Mouse (Mus musculus) embryonic facial prominence, embryonic 13.5 days (tissue): ENCODE data around the gene Ift57. TPM values are rescaled to one million over a fixed set of nuclear protein-coding genes. Genes with fewer than 3 reads are reported as not detected.

Source experiments
- ATAC-seq: fragments of 200-750 bp; cut with Nextera tagmentation; 2 replicates; pipeline ENCODE4 v1.8.0; 2017; ENCODE audit warnings: low read depth; ENCODE audit not compliant: insufficient number of reproducible peaks, insufficient read depth, low FRiP score, low TSS enrichment
- H3K27ac ChIP-seq: fragments of 300-500 bp; sonication (generic); 2 replicates; pipeline ENCODE4 v1.5.1; 2015; ENCODE audit warnings: moderate library complexity, mild to moderate bottlenecking, inconsistent platforms
- H3K27me3 ChIP-seq: fragments of 300-500 bp; sonication (generic); 2 replicates; pipeline ENCODE4 v1.6.1; 2015; ENCODE audit warnings: mild to moderate bottlenecking, inconsistent platforms
- H3K36me3 ChIP-seq: fragments of 300-500 bp; sonication (generic); 2 replicates; pipeline ENCODE4 v1.6.1; 2015; ENCODE audit warnings: mild to moderate bottlenecking, inconsistent platforms
- H3K4me1 ChIP-seq: fragments of 300-500 bp; sonication (generic); 2 replicates; pipeline ENCODE4 v1.6.1; 2015; ENCODE audit warnings: inconsistent platforms
- H3K4me2 ChIP-seq: fragments of 300-500 bp; sonication (generic); 2 replicates; pipeline ENCODE4 v1.6.1; 2015; ENCODE audit warnings: moderate library complexity, mild to moderate bottlenecking, inconsistent platforms
- H3K4me3 ChIP-seq: fragments of 300-500 bp; sonication (generic); 2 replicates; pipeline ENCODE4 v1.5.1; 2015; ENCODE audit warnings: mild to moderate bottlenecking, inconsistent platforms
- H3K9ac ChIP-seq: fragments of 300-500 bp; sonication (generic); 2 replicates; pipeline ENCODE4 v1.6.1; 2015; ENCODE audit warnings: mild to moderate bottlenecking, inconsistent platforms
- H3K9me3 ChIP-seq: fragments of 300-500 bp; sonication (generic); 2 replicates; pipeline ENCODE4 v1.6.1; 2016; ENCODE audit warnings: inconsistent platforms
- WGBS: fragments of 180-500 bp; shearing (Covaris S2); methylation state at CpG from one replicate; pipeline ENCODE4 v1.1.7; 2015; ENCODE audit warnings: mixed read lengths; 5-methylcytosine and 5-hydroxymethylcytosine counted together
- polyA plus RNA-seq: library from polyadenylated mRNA; unstranded; fragments of >200 nt; fragmentation: Nextera tagmentation; extraction: Ambion mirVana; gene quantifications from 2 replicates; pipeline ENCODE4 v1.2.1, GENCODE M21; 2015

Gene Ift57
- 37.7 and 41.5 TPM in 2 replicates for polyA plus RNA-seq

DNA sequence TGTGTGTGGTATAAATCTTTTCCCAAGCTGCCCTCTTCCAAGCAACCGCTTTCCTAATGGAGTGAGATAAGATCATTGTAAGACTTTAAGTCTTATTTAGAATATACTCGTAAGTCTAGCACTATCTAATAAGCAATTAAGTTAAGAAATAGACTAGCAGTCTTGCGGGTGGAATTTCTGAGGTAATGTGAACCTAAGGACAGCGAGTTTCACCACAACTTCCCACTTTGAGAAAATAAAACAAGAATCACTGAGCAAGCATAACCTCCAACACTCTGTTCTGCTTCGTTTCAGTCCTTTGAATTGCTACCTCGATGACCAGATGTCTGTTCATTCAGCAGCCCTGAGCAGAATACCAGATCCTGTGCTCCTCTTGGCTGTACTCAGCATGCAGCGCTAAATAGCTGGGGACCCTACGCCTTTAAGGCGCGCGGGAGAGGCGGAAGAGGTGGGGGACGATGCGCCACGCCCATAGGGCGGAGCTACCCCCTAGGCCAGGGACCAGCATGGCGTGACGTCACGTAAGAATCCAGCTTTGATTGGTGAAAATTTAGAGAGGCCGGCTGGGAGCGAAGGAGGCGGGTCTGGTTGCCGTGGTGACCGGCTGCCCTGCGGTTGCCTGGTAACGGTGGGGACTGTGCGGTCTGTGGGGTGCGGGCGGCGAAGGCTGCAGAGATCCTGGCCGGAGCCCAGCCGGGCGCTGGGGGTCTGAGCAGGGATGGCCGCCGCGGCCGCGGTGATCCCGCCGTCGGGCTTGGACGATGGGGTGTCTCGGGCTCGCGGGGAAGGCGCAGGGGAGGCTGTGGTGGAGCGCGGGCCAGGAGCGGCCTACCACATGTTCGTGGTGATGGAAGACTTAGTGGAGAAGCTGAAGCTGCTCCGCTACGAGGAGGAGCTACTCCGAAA, at the start of gene Ift57:
TSS of gene Ift57 (plus strand) at position 614 of the 906 bp plus-strand sequence.
- no peaks in the 10 kb centered on the region for H3K27me3 ChIP-seq
- peak within 1 kb of the TSS; percentile 81 for H3K9ac ChIP-seq
- no peaks in the 10 kb centered on the region for H3K9me3 ChIP-seq
- peak within 1 kb of the TSS; percentile 82 for H3K4me3 ChIP-seq
- H3K36me3 ChIP-seq: no peaks in the 10 kb centered on the region
- H3K27ac ChIP-seq: peak within 1 kb of the TSS; percentile 60; the same call in 1 of the 2 replicates
- peak; percentile 100 for ATAC-seq
- peaks cover 3% of the 10 kb centered on the region; the same call in 1 of the 2 replicates for H3K4me1 ChIP-seq
- peak within 1 kb of the TSS; percentile 81 for H3K4me2 ChIP-seq
- 2% methylated on average over 53 of the region's 53 CpGs for WGBS

DNA sequence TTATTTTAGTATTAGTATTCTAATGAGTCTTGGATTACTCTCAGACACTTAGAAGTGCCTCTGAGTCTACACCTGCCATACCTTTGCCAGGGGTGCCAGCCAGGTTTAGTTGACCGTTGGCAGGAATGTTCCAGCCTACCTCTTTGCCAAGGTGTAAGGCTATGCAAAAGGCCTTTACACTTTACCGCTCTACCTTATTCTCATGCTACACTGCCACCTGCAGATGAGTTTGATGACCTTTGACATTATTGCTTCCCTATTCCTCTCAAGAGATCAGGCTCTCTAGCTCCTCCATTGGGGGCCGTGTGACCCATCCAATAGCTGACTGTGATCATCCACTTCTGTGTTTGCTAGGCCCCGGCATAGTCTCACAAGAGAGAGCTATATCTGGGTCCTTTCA, 41.9 kb upstream of the Ift57 start:
- WGBS: 89% methylated on average over 4 of the region's 4 CpGs
- Histone ChIP-seq H3K4me2 (no peak overlapping the region), H3K4me3 (no peak overlapping the region), H3K36me3 (no peaks in the 10 kb centered on the region), H3K27me3 (no peaks in the 10 kb centered on the region), H3K27ac (no peak overlapping the region), H3K9me3 (no peaks in the 10 kb centered on the region), H3K9ac (no peak overlapping the region), H3K4me1 (peaks cover 5% of the 10 kb centered on the region)
- ATAC-seq: no peak

DNA sequence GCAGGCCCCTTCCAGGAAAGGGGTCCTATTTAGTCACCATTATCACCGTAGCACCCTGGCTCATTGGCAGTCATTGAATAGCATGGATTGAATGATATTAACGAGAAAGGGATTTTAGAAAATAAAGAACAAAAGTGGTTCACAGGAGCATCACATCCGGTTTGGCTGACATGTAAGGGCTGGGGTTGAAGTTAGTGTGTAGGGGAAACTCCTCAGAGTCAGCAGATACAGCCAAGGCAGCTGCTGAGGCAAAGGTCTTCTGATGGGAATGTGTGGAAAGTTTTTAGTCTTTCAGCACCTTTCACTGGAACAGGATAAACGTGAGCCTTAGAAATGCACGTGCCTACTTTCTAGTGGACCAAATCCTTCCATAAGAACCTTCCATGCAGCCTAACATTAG, 41.0 kb upstream of the Ift57 start:
- Histone ChIP-seq H3K27ac (no peak overlapping the region), H3K27me3 (no peaks in the 10 kb centered on the region), H3K4me3 (no peak overlapping the region), H3K9me3 (no peaks in the 10 kb centered on the region), H3K9ac (no peak overlapping the region), H3K36me3 (no peaks in the 10 kb centered on the region), H3K4me2 (no peak overlapping the region), H3K4me1 (peaks cover 5% of the 10 kb centered on the region)
- no peak for ATAC-seq
- 81% methylated on average over 5 of the region's 5 CpGs for WGBS

DNA sequence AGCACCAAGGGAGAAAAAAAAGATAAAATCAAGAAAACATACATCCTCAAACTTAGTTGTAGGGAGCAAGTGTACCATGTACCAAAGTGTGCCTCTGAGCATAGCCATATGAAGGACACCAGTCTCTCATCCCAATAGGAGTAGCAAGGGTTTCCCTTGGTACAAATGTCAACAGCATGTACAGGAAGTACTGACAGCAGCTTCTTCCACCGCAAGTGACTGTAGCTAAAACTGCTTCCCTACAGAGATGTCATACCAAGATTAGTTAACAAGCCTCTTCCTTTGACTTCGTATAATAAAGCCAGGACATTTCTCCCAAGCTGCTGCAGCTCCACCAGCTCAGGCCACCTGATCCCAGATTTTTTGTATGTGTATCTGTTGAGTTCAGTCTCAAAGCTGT, 39.9 kb upstream of the Ift57 start:
- Histone ChIP-seq H3K9ac (no peak overlapping the region), H3K4me1 (peaks cover 5% of the 10 kb centered on the region), H3K27ac (no peak overlapping the region), H3K4me2 (no peak overlapping the region), H3K27me3 (no peaks in the 10 kb centered on the region), H3K36me3 (no peaks in the 10 kb centered on the region), H3K9me3 (no peaks in the 10 kb centered on the region), H3K4me3 (no peak overlapping the region)
- no peak for ATAC-seq
- 66% methylated on average over 2 of the region's 2 CpGs for WGBS

DNA sequence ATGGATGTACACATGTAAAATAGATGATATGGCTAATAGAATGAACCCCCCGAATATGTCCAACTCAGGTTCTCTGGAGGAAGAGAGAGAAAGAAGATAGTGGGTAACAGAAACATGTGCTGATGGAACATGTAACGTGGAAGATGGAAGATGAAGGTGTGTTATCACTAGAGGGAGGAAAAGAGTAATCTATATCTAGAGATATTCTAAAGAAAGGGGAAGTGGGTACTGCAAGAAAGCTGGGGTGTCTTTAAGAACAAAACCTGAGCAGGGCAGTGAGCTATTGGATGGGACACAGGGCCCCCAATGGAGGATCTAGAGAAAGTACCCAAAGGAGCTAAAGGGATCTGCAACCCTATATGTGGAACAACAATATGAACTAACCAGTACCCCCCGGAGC, 38.9 kb upstream of the Ift57 start:
- Histone ChIP-seq H3K36me3 (no peaks in the 10 kb centered on the region), H3K27me3 (no peaks in the 10 kb centered on the region), H3K9me3 (no peaks in the 10 kb centered on the region), H3K4me1 (peaks cover 5% of the 10 kb centered on the region), H3K9ac (no peak overlapping the region), H3K4me2 (no peak overlapping the region), H3K4me3 (no peak overlapping the region), H3K27ac (no peak overlapping the region)
- 92% methylated on average over 3 of the region's 3 CpGs for WGBS
- no peak for ATAC-seq

DNA sequence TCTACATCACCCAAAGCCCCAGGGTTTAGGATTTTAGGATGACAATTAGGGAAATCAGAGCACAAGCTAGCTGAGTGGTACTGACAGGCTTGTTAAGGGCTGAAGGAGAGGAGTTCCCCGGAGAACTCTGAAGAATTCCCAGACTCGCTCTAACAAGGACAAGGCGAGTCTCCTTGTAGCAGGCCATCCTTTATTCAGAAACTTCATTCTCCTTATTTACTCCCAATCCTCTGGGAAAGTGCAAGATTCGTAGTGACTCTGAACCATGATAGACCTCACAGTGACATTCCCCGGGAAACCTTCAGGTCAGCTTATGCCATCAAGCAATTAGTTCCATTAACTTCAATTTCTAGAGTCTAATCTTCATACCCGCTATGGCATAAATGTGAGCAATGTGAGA, 36.8 kb upstream of the Ift57 start:
- no peaks in the 10 kb centered on the region for H3K9me3 ChIP-seq
- WGBS: 49% methylated on average over 6 of the region's 6 CpGs
- H3K4me3 ChIP-seq: no peak overlapping the region
- no peaks in the 10 kb centered on the region for H3K36me3 ChIP-seq
- H3K27ac ChIP-seq: no peak overlapping the region
- H3K4me1 ChIP-seq: no peaks in the 10 kb centered on the region; the same call in 1 of the 2 replicates
- H3K27me3 ChIP-seq: no peaks in the 10 kb centered on the region
- ATAC-seq: no peak
- no peak overlapping the region for H3K9ac ChIP-seq
- no peak overlapping the region for H3K4me2 ChIP-seq

DNA sequence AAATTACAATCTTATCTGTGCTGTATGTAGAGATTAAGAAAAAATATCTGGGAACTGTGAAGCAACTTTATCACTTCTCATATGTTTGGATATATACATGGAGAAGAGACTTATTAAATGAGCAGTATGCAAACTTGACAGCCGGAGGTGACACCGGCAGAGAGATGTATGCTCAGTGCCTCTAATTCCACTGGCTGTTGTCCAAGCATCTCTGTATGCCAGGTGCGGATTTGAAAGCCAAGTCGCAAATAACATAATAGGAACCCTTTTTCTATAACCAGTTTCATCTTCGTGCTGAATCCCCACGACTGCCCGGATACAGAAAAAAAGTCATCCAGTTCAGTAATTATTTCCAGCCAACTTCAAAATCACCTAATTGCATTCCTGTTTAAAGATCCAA, 34.4 kb upstream of the Ift57 start:
- WGBS: 32% methylated on average over 7 of the region's 7 CpGs
- Histone ChIP-seq H3K27ac (no peak overlapping the region), H3K9me3 (no peaks in the 10 kb centered on the region), H3K4me3 (no peak overlapping the region), H3K9ac (no peak overlapping the region), H3K4me2 (no peak overlapping the region), H3K27me3 (no peaks in the 10 kb centered on the region), H3K4me1 (no peaks in the 10 kb centered on the region; the same call in 1 of the 2 replicates), H3K36me3 (no peaks in the 10 kb centered on the region)
- ATAC-seq: no peak

DNA sequence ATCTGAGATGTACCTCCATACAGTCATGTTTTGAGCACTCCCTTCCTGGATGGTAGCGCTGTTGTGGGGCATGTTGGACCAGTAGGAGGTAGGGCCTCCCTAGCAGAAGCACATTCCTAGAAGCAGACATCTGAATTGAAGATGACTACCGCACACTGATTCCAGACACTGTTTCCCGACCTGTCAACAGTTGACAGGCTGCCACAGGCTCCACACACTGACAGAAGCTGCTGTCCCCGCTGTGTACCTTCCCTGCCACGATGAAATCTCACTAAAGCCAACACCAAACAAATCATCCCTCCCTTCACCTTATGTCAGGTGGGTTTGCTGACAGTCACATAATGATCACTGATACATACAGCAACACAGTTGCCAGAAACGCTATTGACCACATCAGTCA, 19.4 kb upstream of the Ift57 start:
- no peak overlapping the region for H3K4me3 ChIP-seq
- 82% methylated on average over 6 of the region's 6 CpGs for WGBS
- no peak overlapping the region for H3K4me2 ChIP-seq
- H3K9ac ChIP-seq: no peak overlapping the region
- no peak for ATAC-seq
- H3K4me1 ChIP-seq: no peaks in the 10 kb centered on the region
- H3K27me3 ChIP-seq: no peaks in the 10 kb centered on the region
- no peaks in the 10 kb centered on the region for H3K9me3 ChIP-seq
- H3K27ac ChIP-seq: no peak overlapping the region
- H3K36me3 ChIP-seq: no peaks in the 10 kb centered on the region

DNA sequence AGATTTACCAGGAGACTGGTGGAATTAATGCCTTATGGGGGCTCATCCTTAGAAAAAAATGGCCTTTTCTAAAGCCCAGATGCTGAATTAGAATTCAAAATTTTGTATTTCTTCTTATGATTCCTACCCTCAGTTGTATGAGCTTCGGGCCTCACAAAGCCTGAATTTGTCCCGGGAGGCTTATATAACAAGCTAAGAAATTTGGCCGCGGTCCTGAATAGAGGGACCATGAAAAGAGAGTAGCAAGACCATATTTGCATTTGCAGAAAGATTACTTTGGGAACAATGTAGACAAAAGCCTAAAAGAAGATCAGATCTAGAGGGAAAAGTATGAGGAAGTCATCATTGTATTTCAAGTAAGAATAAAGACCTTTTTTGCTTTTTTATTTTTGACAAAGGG, 14.1 kb upstream of the Ift57 start:
- 71% methylated on average over 4 of the region's 4 CpGs for WGBS

DNA sequence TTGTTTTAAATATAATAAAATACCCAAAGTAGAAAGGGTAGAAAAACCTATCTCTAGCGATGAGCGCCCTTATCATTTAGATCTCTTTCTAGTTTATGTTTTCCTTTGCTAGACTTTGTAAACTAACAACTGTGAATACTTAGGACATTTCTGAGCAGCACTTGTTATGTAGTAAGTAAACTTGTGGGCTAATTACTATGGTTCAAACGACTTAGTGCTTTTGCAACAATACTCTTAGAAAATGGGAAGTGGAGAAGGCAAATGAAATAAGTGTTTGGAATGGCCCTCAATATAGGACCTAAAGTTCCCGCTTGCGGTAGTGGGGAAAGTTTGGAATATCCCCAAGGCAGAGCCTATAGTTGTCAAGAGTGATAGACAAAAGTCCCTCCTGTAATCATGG, 788 bp downstream of the Ift57 start:
- Histone ChIP-seq H3K27me3 (no peaks in the 10 kb centered on the region), H3K27ac (no peak overlapping the region), H3K4me2 (peak overlapping the region; percentile 81), H3K9ac (peak overlapping the region; percentile 81), H3K9me3 (no peaks in the 10 kb centered on the region), H3K36me3 (no peaks in the 10 kb centered on the region), H3K4me1 (peaks cover 3% of the 10 kb centered on the region; the same call in 1 of the 2 replicates), H3K4me3 (peak overlapping the region; percentile 82)
- 32% methylated on average over 5 of the region's 5 CpGs for WGBS
- no peak for ATAC-seq

More for the DNA sequence above, 14.1 kb upstream of the Ift57 start:
- H3K9ac ChIP-seq: no peak overlapping the region
- no peaks in the 10 kb centered on the region for H3K9me3 ChIP-seq
- no peaks in the 10 kb centered on the region for H3K36me3 ChIP-seq
- no peak overlapping the region for H3K27ac ChIP-seq
- ATAC-seq: no peak
- H3K4me2 ChIP-seq: no peak overlapping the region
- H3K4me3 ChIP-seq: no peak overlapping the region
- no peaks in the 10 kb centered on the region for H3K4me1 ChIP-seq
- no peaks in the 10 kb centered on the region for H3K27me3 ChIP-seq

DNA sequence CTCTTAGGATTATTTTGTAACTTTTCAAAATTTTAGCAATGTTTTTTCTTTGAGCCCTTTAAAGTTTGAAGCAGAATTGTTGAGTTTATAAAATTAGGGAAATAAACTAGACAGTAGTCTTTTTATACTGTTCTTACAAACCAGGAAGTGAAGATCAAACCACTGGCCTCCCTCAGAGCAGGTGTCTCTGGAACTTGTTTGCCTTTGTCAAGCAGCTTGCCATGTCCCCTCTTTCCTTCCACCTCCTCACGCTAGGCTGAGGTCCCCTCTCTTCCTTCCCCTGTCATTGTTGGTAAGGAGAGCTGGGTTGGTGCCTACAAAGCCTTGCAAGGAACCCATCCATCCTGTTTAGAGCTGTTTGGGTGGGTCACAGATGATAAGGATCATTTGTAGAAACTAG, 9.0 kb downstream of the Ift57 start:
- H3K4me1 ChIP-seq: no peaks in the 10 kb centered on the region
- no peaks in the 10 kb centered on the region for H3K27me3 ChIP-seq
- no peak overlapping the region for H3K9ac ChIP-seq
- no peaks in the 10 kb centered on the region for H3K9me3 ChIP-seq
- H3K27ac ChIP-seq: no peak overlapping the region
- H3K36me3 ChIP-seq: peaks cover 22% of the 10 kb centered on the region
- 69% methylated on average over 1 of the region's 1 CpGs for WGBS
- H3K4me2 ChIP-seq: no peak overlapping the region
- H3K4me3 ChIP-seq: no peak overlapping the region
- no peak for ATAC-seq

DNA sequence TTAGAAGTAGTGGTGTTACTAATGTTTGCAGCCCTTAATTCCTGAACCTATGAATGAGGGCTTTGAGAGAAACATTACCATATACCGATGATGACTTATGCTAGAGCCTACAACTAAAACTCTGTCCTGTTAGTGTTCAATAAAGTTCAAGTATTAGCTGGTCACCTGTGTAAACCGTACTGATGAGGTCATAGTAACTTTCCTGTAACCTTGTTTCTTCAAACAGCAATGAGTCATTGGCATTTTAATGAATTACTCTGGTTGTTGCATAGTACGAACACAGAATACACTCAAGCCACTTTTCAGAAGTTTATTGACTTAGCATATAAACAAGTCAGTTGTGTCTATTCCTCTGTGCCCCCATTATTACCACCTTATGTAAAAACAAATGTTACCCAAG, 11.2 kb downstream of the Ift57 start:
- Histone ChIP-seq H3K4me1 (no peaks in the 10 kb centered on the region), H3K4me3 (no peak overlapping the region), H3K4me2 (no peak overlapping the region), H3K27me3 (no peaks in the 10 kb centered on the region), H3K9me3 (no peaks in the 10 kb centered on the region), H3K9ac (no peak overlapping the region), H3K27ac (no peak overlapping the region), H3K36me3 (peaks cover 25% of the 10 kb centered on the region)
- WGBS: 89% methylated on average over 3 of the region's 3 CpGs
- ATAC-seq: no peak
